Mouse (Mus musculus) CD4-positive, CD25-positive, alpha-beta regulatory T cell, adult 2 months (primary cell): Measurements from ENCODE around the gene Kmt2c.

Source experiments
- DNase-seq: peaks from one replicate; pipeline ENCODE4 v3.0.0-alpha.2; 2012; ENCODE audit warnings: low read depth, low spot score

The Kmt2c gene

GRCm38 (mm10) chr5:25383581-25383980 lies 115.0 kb downstream of the Kmt2c start:
- DNase-seq: no peak

GRCm38 (mm10) chr5:25379188-25379587 lies 119.4 kb downstream of the Kmt2c start:
- no peak for DNase-seq

- no peak for DNase-seq
These were observed 130.2 kb downstream of the Kmt2c start for GRCm38 (mm10) chr5:25368420-25368819.

GRCm38 (mm10) chr5:25367126-25367525 lies 131.5 kb downstream of the Kmt2c start:
- DNase-seq: no peak

GRCm38 (mm10) chr5:25353509-25353908 lies 145.1 kb downstream of the Kmt2c start:
- no peak for DNase-seq

GRCm38 (mm10) chr5:25331322-25331721 lies 167.3 kb downstream of the Kmt2c start:
- DNase-seq: no peak

- DNase-seq: no peak
These were observed 184.7 kb downstream of the Kmt2c start for GRCm38 (mm10) chr5:25313881-25314280.

- DNase-seq: no peak
These were observed 188.4 kb downstream of the Kmt2c start for GRCm38 (mm10) chr5:25310226-25310625.

GRCm38 (mm10) chr5:25296830-25297229 lies 201.8 kb downstream of the Kmt2c start:
- no peak for DNase-seq

GRCm38 (mm10) chr5:25283988-25284387 lies 214.6 kb downstream of the Kmt2c start:
- no peak for DNase-seq

- no peak for DNase-seq
These were observed 222.2 kb downstream of the Kmt2c start for GRCm38 (mm10) chr5:25276365-25276764.

- no peak for DNase-seq
These were observed 223.0 kb downstream of the Kmt2c start for GRCm38 (mm10) chr5:25275629-25276028.

- DNase-seq: no peak
These were observed 230.2 kb downstream of the Kmt2c start for GRCm38 (mm10) chr5:25268258-25268888.

GRCm38 (mm10) chr5:25262266-25262665 lies 236.3 kb downstream of the Kmt2c start:
- no peak for DNase-seq

GRCm38 (mm10) chr5:25261452-25261851 lies 237.1 kb downstream of the Kmt2c start:
- DNase-seq: no peak

- DNase-seq: no peak
These were observed 241.9 kb downstream of the Kmt2c start for GRCm38 (mm10) chr5:25256686-25257085.

- DNase-seq: no peak
These were observed 244.1 kb downstream of the Kmt2c start for GRCm38 (mm10) chr5:25254491-25254890.

GRCm38 (mm10) chr5:25252825-25253544 lies 245.6 kb downstream of the Kmt2c start:
- DNase-seq: no peak

GRCm38 (mm10) chr5:25252423-25252822 lies 246.2 kb downstream of the Kmt2c start:
- DNase-seq: no peak

GRCm38 (mm10) chr5:25247036-25247435 lies 251.5 kb downstream of the Kmt2c start:
- no peak for DNase-seq

GRCm38 (mm10) chr5:25246473-25246865 lies 252.1 kb downstream of the Kmt2c start:
- DNase-seq: no peak

- DNase-seq: no peak
These were observed 252.6 kb downstream of the Kmt2c start for GRCm38 (mm10) chr5:25245806-25246472.

GRCm38 (mm10) chr5:25243101-25243500 lies 255.5 kb downstream of the Kmt2c start:
- no peak for DNase-seq
